Mouse (Mus musculus): ENCODE measurements around the gene Psmg3.

DNA sequence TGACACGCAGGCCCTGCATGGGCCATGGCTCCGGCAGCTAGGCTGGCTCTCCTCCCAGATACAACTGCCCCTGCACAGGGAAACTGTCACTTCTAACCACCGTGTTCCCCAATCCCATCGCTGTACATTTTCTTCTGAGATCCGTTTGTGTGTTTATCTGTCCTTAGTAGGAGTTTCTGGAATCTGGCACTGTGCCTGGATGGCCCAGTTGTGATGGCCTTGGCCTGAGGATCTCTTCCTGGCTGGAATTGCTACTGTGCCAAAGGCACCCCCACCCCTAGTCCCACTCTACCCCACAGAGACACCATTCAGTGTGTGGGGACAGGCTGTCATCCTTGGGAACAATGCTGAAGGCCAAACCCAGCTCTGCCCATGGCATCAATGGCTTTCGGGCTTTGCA is 10.7 kb downstream of the Psmg3 start:
- TF ChIP-seq CTCF (IDR thresholded peaks at IDR 0.05; ENCODE audit: low read depth, low read length) = no peak
- no peak for TF ChIP-seq POLR2A (IDR thresholded peaks at IDR 0.05; ENCODE audit: borderline replicate concordance, low read depth, low read length)
